Mouse (Mus musculus) MEL-GATA-1-ER (cell line): ENCODE results near the gene Tgfbr3.

Source experiments
- DNase-seq: peaks from one replicate; pipeline ENCODE4 v3.0.0-alpha.2; 2012; ENCODE audit warnings: low read depth; ENCODE audit errors: extremely low read depth

Tgfbr3 gene

GRCm38 (mm10) chr5:107176796-107177195, 112.6 kb downstream of the Tgfbr3 start:
- DNase-seq: no peak

GRCm38 (mm10) chr5:107176196-107176595, 113.2 kb downstream of the Tgfbr3 start:
- DNase-seq: no peak

DNA sequence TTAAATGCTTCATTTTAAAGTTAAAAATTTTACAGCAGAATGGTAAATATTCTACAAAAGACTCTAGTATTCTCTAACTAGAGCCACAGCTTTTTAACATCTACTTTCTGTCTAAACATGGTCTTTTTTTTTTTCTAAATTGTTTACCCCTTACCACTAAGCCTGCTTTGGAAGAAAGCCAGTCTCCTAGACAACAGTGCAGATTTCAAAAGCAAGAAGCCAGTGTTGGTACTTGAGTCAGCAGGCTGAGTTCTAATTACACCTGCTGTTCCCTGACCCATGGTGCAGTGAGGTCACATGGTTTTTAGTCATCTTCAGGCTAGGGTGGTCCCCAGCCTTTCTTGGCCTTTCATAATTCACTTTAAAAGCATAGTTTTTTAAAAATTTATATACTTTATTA, 115.2 kb downstream of the Tgfbr3 start:
- DNase-seq: no peak

GRCm38 (mm10) chr5:107173483-107173882, 115.9 kb downstream of the Tgfbr3 start:
- no peak for DNase-seq

GRCm38 (mm10) chr5:107171861-107172260, 117.6 kb downstream of the Tgfbr3 start:
- no peak for DNase-seq

- DNase-seq: no peak
Observed at GRCm38 (mm10) chr5:107169796-107170195, 119.6 kb downstream of the Tgfbr3 start.

- DNase-seq: no peak
Observed at GRCm38 (mm10) chr5:107167872-107168300, 121.5 kb downstream of the Tgfbr3 start.

GRCm38 (mm10) chr5:107167373-107167772, 122.1 kb downstream of the Tgfbr3 start:
- no peak for DNase-seq

- no peak for DNase-seq
Observed at GRCm38 (mm10) chr5:107166659-107167370, 122.6 kb downstream of the Tgfbr3 start.

- no peak for DNase-seq
Observed at GRCm38 (mm10) chr5:107165734-107166133, 123.7 kb downstream of the Tgfbr3 start.

DNA sequence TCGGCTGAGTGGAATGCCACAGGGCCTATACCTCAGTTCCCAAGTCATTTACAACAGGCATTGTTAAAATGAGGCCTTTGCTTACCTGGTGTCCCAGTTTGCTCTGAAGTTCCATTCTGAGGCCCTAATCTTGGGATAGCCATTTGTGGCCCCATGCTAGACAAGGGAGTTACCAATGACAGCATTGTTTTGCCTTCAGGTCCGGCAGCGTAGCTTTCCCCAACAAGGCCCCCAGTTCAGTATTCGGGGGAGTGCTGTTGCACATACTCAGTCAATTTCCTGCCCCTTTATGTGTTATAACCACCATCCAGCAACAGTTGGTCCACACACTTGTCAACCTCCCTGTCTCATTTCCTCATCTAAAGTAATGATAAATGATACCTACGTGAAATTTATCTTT, 124.2 kb downstream of the Tgfbr3 start:
- no peak for DNase-seq

- no peak for DNase-seq
Observed at GRCm38 (mm10) chr5:107164856-107165255, 124.6 kb downstream of the Tgfbr3 start.

DNA sequence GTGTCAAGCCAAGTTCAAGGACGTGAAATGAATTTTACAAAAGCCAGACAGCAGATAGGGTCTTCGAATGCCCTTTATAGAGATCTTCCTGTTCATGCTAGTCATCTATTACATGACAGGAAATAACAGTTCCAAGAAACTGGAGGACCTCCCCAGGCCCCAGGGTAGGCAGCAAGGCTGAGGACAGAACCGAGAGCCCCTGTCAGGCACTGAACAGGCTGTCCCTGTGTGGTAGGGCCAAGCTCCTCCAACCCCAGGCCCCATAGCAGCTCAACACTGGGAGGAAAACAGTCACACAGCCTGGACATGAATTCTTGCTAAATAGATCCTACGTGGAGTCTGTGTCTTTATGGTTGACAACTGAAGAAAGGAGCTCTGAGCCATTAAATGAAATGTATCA, 125.3 kb downstream of the Tgfbr3 start:
- DNase-seq: no peak

GRCm38 (mm10) chr5:107163336-107163735, 126.1 kb downstream of the Tgfbr3 start:
- DNase-seq: no peak

DNA sequence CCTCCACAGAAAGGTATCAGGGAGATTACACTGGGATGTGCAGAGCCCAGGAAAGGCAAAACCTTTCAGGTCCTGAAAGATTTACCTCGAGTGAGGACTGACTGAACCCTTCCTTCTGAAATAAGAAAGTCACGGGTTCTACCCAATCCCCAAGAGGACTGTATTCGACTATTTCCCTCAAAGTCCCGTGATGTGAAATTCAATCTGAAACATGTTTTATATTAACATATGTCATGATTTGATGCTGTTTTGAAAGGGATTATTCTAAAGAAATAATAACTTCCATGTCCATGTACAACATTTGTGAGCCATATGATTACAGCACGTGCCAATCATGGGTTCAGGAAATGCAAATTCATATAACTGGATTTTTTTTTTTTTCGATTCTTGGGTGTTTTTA, 126.6 kb downstream of the Tgfbr3 start:
- no peak for DNase-seq

DNA sequence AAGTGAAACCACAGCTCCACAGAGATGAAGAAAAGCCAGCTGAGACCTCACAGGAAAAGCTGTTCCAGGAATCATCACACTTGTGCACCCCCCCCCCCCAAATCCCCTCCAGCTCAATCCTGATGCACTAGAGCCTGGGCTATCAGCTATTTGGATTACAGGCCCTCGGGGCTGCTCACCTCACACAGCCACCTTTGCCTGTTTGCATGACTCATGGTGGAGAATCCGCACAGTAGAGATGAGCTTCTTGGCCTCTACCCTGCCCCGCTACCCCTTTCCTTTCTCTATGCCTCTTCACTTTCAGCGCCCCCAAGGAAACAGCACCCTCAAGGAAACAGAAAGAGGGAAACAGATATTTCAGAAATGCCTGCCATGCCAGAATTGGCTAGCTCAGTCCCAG, 127.1 kb downstream of the Tgfbr3 start:
- no peak for DNase-seq

DNA sequence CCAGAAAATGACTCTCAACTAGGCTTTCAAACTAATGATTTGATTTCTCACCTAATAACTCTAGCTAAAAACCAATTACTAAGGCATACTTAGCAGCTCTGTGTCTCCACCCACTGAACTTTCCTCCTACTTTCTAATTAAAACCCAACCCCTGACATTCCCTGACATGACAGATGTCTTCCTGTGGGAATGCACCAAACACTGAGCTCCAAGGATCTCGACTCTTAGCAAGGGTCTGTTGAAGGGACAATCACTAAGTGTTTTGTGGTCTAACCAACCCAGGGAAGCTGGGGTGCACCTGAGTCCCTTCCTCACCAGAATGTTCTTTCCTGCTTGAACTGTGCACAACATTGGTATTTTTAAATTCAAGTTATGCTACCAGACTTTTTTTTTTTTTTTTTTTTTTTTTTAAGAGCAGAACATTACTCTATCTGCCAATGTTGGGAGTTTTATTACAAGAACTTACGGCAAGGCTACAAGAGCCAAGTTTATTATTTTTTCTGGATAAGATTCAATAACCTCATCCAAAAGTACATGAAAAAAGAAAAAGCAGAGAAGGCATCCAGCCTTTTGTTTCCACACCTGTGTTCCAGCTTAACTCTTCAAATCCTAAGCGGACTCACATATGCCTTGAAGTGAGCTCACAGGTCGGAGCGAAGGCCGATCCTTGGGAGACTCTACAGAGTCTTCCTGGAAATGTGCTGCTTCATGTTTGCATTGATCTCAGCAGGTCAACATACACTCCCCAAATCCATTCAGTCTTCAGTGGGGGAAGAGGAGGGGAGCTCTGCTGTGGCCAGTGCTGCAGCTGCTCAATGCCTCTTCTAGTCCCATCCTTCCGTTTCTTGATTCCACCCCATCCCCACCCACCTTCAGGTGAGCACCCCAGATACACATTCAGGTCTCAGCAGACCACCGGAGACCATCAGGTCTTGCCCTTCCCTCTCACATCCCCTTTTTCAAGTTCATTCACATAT, 129.2 kb downstream of the Tgfbr3 start:
- DNase-seq: no peak

- no peak for DNase-seq
Observed at GRCm38 (mm10) chr5:107158531-107159178, 130.8 kb downstream of the Tgfbr3 start.

GRCm38 (mm10) chr5:107157384-107157783, 132.0 kb downstream of the Tgfbr3 start:
- DNase-seq: no peak

GRCm38 (mm10) chr5:107156096-107156495, 133.3 kb downstream of the Tgfbr3 start:
- DNase-seq: no peak

DNA sequence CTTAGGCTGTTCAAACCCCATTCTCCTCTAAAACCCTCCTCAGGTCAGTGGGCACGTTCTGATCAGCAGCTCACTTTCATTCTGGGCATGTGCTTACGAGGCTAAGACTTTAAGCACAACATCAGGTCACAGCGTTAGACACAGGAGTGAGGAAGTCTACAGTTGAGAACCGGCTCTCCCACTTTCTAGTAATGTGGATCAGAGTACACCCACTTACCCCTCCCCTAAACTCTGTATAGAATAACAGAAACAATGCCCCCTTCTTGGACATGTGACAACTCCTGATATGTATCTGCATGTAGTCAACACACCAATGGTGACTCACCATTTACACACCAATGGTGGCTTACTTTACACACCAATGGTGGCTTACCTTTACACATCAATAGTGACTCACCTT, 136.4 kb downstream of the Tgfbr3 start:
- no peak for DNase-seq

GRCm38 (mm10) chr5:107151320-107151719, 138.1 kb downstream of the Tgfbr3 start:
- no peak for DNase-seq
